Mouse (Mus musculus) splenic B cell, adult 2 months (primary cell): ENCODE results near the gene Defa23.
"Not testable (repeated sequence)": the region's sequence is repeated elsewhere in the genome, so short reads cannot be mapped to it uniquely, and the experiment has no call there.

Experiments used
- DNase-seq: peaks from one replicate; pipeline ENCODE4 v3.0.0-alpha.2; 2011; ENCODE audit warnings: low read depth, low spot score
- H3K27me3 ChIP-seq: 2 replicates; pipeline ENCODE4 v1.6.1; 2012; ENCODE audit warnings: mild to moderate bottlenecking, low read length, moderate library complexity, mixed read lengths; ENCODE audit not compliant: control insufficient read depth, poor library complexity, insufficient read depth, severe bottlenecking
- H3K36me3 ChIP-seq: 2 replicates; pipeline ENCODE4 v1.6.1; 2012; ENCODE audit warnings: mild to moderate bottlenecking, low read length, moderate library complexity, mixed read lengths; ENCODE audit not compliant: control insufficient read depth, poor library complexity, insufficient read depth, severe bottlenecking

The Defa23 gene

GRCm38 (mm10) chr8:21054747-21055146 lies at the start of gene Defa23:
Defa23 (plus strand) TSS chr8:21055047.
- H3K36me3 ChIP-seq, H3K27me3 ChIP-seq, DNase-seq: not testable (repeated sequence)

DNA sequence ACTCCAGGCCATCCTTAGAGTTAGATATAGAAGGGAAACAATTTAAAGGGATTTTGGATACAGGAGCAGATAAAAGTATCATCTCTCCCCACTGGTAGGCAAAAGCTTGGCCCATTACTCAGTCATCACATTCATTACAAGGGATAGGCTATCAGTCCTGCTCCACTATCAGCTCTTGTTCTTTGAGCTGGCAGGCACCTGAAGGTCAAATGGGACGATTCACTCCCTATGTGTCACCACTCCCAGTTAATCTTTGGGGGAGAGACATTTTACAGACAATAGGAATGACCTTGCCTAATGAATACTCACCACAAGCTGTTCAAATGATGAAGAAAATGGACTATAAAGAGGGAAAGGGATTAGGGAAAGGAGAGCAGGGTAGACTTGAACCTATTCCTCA lies 48.0 kb upstream of the Defa23 start:
- H3K27me3 ChIP-seq, result no peaks in the 10 kb centered on the region
- DNase-seq, result no peak
- H3K36me3 ChIP-seq, result no peaks in the 10 kb centered on the region

DNA sequence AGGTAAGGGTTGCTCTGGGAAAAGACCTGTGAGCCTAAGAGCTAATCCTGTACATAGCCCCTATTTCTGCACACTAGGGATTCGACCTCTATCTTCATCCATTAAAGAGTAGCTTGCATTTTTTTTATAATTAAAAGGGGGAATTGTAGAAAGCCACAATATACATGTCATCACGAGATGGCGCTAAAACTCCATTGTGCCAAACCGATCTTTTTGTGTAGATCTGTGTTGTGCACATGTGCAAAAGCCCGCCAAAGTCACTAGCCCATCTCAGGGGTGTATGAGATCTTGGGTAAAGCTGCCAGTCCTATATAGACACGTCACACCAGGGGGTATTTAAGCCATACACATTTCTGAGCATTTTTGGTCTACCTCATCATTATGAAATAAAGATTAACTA lies 46.3 kb upstream of the Defa23 start:
- DNase-seq, H3K27me3 ChIP-seq, H3K36me3 ChIP-seq: not testable (repeated sequence)

- not testable (repeated sequence) for H3K36me3 ChIP-seq, H3K27me3 ChIP-seq, DNase-seq
Measured at GRCm38 (mm10) chr8:21010548-21010947, 44.3 kb upstream of the Defa23 start.

- not testable (repeated sequence) for H3K36me3 ChIP-seq, DNase-seq, H3K27me3 ChIP-seq
Measured at GRCm38 (mm10) chr8:21025245-21025644, 29.6 kb upstream of the Defa23 start, which contains the start of gene Defa21. Defa21 (plus strand) TSS chr8:21025545.

DNA sequence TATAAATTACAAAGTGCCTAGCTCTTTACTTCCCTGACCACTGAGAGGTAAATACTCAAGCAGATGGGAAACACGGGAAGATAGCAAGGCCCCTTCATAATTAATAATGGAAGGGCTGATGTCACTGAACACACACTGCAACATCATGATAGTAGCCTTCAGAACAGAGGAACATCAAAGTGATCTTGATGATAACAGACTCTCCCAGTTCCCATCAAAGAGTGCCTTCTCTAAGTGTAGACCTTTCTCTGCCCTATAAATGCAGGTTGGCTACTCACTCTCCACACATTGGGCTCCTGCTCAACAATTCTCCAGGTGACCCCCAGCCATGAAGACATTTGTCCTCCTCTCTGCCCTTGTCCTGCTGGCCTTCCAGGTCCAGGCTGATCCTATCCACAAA lies 9.9 kb downstream of the Defa23 start, which contains the start of gene Defa35:
Defa35 (plus strand) TSS at position 301 of the 400 bp plus-strand sequence.
- not testable (repeated sequence) for H3K36me3 ChIP-seq, DNase-seq, H3K27me3 ChIP-seq

DNA sequence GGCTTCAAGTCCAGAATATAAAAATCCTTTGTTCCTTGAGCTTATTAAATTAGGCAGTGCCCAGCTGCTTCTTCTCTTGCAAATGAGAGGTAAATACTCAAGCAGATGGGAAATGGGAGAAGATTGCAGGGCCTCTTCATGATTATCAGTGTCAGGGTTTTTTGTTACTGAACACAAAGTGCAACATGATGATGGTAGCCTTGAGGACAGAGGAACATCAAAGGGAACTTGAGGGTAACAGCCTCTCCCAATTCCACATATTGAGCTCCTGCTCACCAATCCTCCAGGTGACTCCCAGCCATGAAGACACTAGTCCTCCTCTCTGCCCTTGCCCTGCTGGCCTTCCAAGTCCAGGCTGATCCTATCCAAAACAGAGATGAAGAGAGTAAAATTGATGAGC lies 29.3 kb downstream of the Defa23 start, which contains the start of gene Defa25:
Defa25 (plus strand) TSS at position 301 of the 400 bp plus-strand sequence.
- H3K36me3 ChIP-seq, H3K27me3 ChIP-seq, DNase-seq: not testable (repeated sequence)

- H3K36me3 ChIP-seq, result no peaks in the 10 kb centered on the region
- DNase-seq, result no peak
- no peaks in the 10 kb centered on the region for H3K27me3 ChIP-seq
Measured at GRCm38 (mm10) chr8:21093106-21093505, 38.3 kb downstream of the Defa23 start.

- DNase-seq, H3K36me3 ChIP-seq, H3K27me3 ChIP-seq: not testable (repeated sequence)
Measured at GRCm38 (mm10) chr8:21095950-21096349, 41.1 kb downstream of the Defa23 start, which contains the start of gene Gm14851. Gm14851 (minus strand) TSS chr8:21096050.
